Mouse (Mus musculus) E14TG2a.4 (cell line): ENCODE measurements around the gene Adcy4.

Source experiments
- CTCF ChIP-seq: conservative IDR thresholded peaks from 2 replicates; pipeline ENCODE4 v1.5.1; 2014; ENCODE audit warnings: low read length
- NANOG ChIP-seq: IDR thresholded peaks from 2 replicates; pipeline ENCODE4 v1.6.1; 2014; ENCODE audit warnings: borderline replicate concordance, low read length, mixed read lengths
- POU5F1 ChIP-seq: IDR thresholded peaks from 2 replicates; pipeline ENCODE4 v1.6.1; 2014; ENCODE audit warnings: low read length, borderline replicate concordance

DNA sequence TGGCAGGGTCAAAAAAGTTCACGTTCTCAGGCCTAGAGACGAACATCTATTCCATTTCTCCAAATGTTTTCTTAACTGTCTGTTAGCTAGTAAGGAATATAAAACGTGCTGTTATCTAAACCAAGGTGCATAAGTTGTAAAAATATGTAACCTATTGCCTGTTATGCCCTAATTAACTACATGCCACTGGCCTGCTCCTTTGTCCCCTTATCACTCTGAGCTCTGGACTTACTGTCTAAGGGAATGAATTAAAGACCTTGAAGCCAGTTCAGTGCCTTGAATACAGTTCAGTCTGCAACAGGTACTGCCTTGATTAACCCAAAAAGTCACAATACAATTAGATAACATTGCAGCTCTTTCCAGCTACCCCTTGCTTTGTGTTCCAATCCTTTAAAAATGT lies 48.6 kb downstream of the Adcy4 start:
- TF ChIP-seq CTCF (no peak), POU5F1 (no peak), NANOG (no peak)
